In the genomic region with DNA sequence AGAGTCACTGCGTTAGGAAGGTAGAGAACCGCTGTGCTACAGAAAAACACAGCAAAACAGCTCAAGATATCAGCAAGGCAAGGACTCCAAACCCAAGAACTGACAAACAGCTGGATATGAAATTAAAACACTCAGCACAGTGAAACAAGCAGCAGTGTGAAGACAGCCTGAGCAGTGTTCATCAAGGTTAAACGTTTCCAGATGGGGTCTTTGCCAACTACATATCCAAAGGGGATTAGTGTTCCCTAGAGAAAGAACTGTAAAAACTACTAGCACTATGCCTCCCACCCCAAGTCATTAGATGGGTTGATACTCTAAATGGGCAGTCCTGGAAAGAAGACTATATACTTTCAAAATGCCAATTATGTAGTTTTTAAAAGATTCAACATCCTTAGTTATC, we compare ENCODE assay signal across 29 mouse cellular contexts. TPM values are rescaled to one million over a fixed set of nuclear protein-coding genes. Genes with fewer than 3 reads are reported as not detected.
DNase-seq lines count a peak whose midpoint lies in the region; ATAC-seq lines count a peak whose summit lies in the region.
"Had no signal": no experiment of that assay in that cellular context is flagged by ENCODE, and none has a peak within 500 bp of the region (broad histone marks: within the 10 kb centered on the region; RNA-seq: fewer than 3 reads in every experiment).

No protein-coding gene starts in this region.

- WGBS in limb, embryonic 13.5 days, result 30% methylated on average over 3 of the region's 3 CpGs
- WGBS in intestine, embryonic 16.5 days, result 83% methylated on average over 3 of the region's 3 CpGs

- H3K4me3 ChIP-seq in limb, embryonic 13.5 days, result no peak overlapping the region
- no peak overlapping the region for H3K4me3 ChIP-seq in intestine, embryonic 16.5 days (ENCODE audit: low read length)
- H3K4me3 ChIP-seq: forebrain, embryonic 13.5 days; heart, adult 2 months; heart, embryonic 12.5 days; hindbrain, embryonic 15.5 days; layer of hippocampus, adult 2 months; left cerebral cortex, adult 2 months; lung, embryonic 15.5 days; midbrain, embryonic 13.5 days; neural tube, embryonic 15.5 days had no signal

- H3K4me1 ChIP-seq in limb, embryonic 13.5 days, result peaks cover 12% of the 10 kb centered on the region
- no peaks in the 10 kb centered on the region for H3K4me1 ChIP-seq in intestine, embryonic 16.5 days (ENCODE audit: control insufficient read depth, insufficient read depth, low read length)
- H3K4me1 ChIP-seq: heart, embryonic 12.5 days; lung, embryonic 15.5 days had no signal

- H3K9ac ChIP-seq in limb, embryonic 13.5 days, result no peak overlapping the region
- no peak overlapping the region for H3K9ac ChIP-seq in intestine, embryonic 16.5 days (ENCODE audit: low read depth, low read length)
- H3K9ac ChIP-seq: forebrain, embryonic 13.5 days; heart, embryonic 12.5 days; hindbrain, embryonic 15.5 days; lung, embryonic 15.5 days; midbrain, embryonic 13.5 days; neural tube, embryonic 15.5 days had no signal

- H3K27ac ChIP-seq in limb, embryonic 13.5 days, result no peak overlapping the region
- H3K27ac ChIP-seq in intestine, embryonic 16.5 days (ENCODE audit: low read length), result no peak overlapping the region
- H3K27ac ChIP-seq: forebrain, embryonic 13.5 days; heart, adult 2 months; hindbrain, embryonic 15.5 days; layer of hippocampus, adult 2 months; left cerebral cortex, adult 2 months; lung, embryonic 15.5 days; midbrain, embryonic 13.5 days; neural tube, embryonic 15.5 days; stomach, postnatal 0 days had no signal

- H3K27me3 ChIP-seq in limb, embryonic 13.5 days, result no peaks in the 10 kb centered on the region
- no peaks in the 10 kb centered on the region for H3K27me3 ChIP-seq in intestine, embryonic 16.5 days (replicated peaks; ENCODE audit: control insufficient read depth, insufficient read depth, low read length)
- H3K27me3 ChIP-seq: forebrain, embryonic 13.5 days; heart, embryonic 12.5 days; hindbrain, embryonic 15.5 days; lung, embryonic 15.5 days had no signal

- peak; percentile 18 for DNase-seq in NIH3T3 (ENCODE audit: low read depth)
- peak; percentile 22 for DNase-seq in embryo, embryonic 11.5 days (ENCODE audit: low read depth, low spot score)
- peak; percentile 82 for DNase-seq in forelimb bud, embryonic 11.5 days (ENCODE audit: low read depth, low spot score)
- DNase-seq in heart, adult 18-20 months, result no peak
- DNase-seq: adrenal gland, postnatal 14 days; cerebellum, adult 11-12 months; cerebellum, adult 9-11 months; gastrocnemius, postnatal 25 days; heart, adult 2 months; heart, postnatal 4 days; kidney, adult 2 months; kidney, postnatal 36 days; lung, postnatal 36 days; retina, postnatal 1 day; right cerebral cortex, postnatal 14 days; thymus, adult 18-20 months; thymus, postnatal 25 days had no signal

- no peaks in the 10 kb centered on the region for H3K9me3 ChIP-seq in limb, embryonic 13.5 days
- H3K9me3 ChIP-seq in intestine, embryonic 16.5 days (ENCODE audit: control insufficient read depth, low read length), result no peaks in the 10 kb centered on the region
- H3K9me3 ChIP-seq: forebrain, embryonic 13.5 days; heart, embryonic 12.5 days; hindbrain, embryonic 15.5 days; lung, embryonic 15.5 days; midbrain, embryonic 13.5 days; neural tube, embryonic 15.5 days had no signal

- no peaks in the 10 kb centered on the region for H3K36me3 ChIP-seq in limb, embryonic 13.5 days
- H3K36me3 ChIP-seq in intestine, embryonic 16.5 days (ENCODE audit: control insufficient read depth, insufficient read depth, low read length), result no peaks in the 10 kb centered on the region
- H3K36me3 ChIP-seq: heart, embryonic 12.5 days; hindbrain, embryonic 15.5 days; lung, embryonic 15.5 days; midbrain, embryonic 13.5 days; neural tube, embryonic 15.5 days had no signal

- 0 out of 2 replicates have a peak overlapping the region, but pooled peaks have one; percentile 23 for H3K4me2 ChIP-seq in limb, embryonic 13.5 days (replicated peaks)
- no peak overlapping the region for H3K4me2 ChIP-seq in intestine, embryonic 16.5 days (ENCODE audit: low read depth, low read length)
- H3K4me2 ChIP-seq: forebrain, embryonic 13.5 days; heart, embryonic 12.5 days; hindbrain, embryonic 15.5 days; lung, embryonic 15.5 days; midbrain, embryonic 13.5 days; neural tube, embryonic 15.5 days had no signal

- ATAC-seq in limb, embryonic 13.5 days (ENCODE audit: low FRiP score, low read depth), result peak; percentile 64; the same call in 1 of the 2 replicates
- ATAC-seq in intestine, embryonic 16.5 days, result no peak
- no peak for ATAC-seq in monocyte, adult 5-6 weeks (replicated peaks; ENCODE audit: insufficient number of reproducible peaks, low FRiP score, low TSS enrichment, poor library complexity, severe bottlenecking)
- ATAC-seq: forebrain, embryonic 13.5 days; midbrain, embryonic 13.5 days had no signal

RNA-seq across cellular contexts. Expression of gene Tada1, which starts 29.6 kb away (rescaled TPM):
- 61.1 and 65.5 TPM in 2 replicates for polyA plus RNA-seq in limb, embryonic 13.5 days (2015; fragmentation: Nextera tagmentation; extraction: Ambion mirVana)
- polyA plus RNA-seq in intestine, embryonic 16.5 days (2015; fragmentation: Nextera tagmentation; extraction: Ambion mirVana), result 39.2 and 41.8 TPM in 2 replicates
- total RNA-seq in heart, adult 18-20 months (2021), result 1 to 10 TPM; 8.5 to 8.8 TPM
- total RNA-seq in monocyte, adult 5-6 weeks (2017), result 29.7 to 47.0 TPM (median 31.9 TPM) in 3 replicates

Comparison
In these comparisons a context has a peak if more than half of its experiments do, and no peak if none do; other contexts are left out.
1. DNase-seq: peak in NIH3T3 (single experiment), embryo, embryonic 11.5 days (single experiment) and forelimb bud, embryonic 11.5 days (single experiment); none in heart, adult 18-20 months (0 of 2).